Mouse (Mus musculus): Measurements from ENCODE around the gene Capza2.

- TF ChIP-seq TAL1 (conservative IDR thresholded peaks at IDR 0.05; ENCODE audit: low read depth, low read length) (no peak), CTCF (IDR thresholded peaks at IDR 0.05; ENCODE audit: low read depth, low read length) (no peak), POLR2AphosphoS5 (IDR thresholded peaks at IDR 0.05; ENCODE audit: insufficient replicate concordance, low read depth, low read length) (no peak)
Measured at GRCm38 (mm10) chr6:17621436-17621835, 14.6 kb upstream of the Capza2 start.

Measured in G1E (cell line).